Comparison of ENCODE assay signal across 12 mouse cellular contexts in the genomic region with DNA sequence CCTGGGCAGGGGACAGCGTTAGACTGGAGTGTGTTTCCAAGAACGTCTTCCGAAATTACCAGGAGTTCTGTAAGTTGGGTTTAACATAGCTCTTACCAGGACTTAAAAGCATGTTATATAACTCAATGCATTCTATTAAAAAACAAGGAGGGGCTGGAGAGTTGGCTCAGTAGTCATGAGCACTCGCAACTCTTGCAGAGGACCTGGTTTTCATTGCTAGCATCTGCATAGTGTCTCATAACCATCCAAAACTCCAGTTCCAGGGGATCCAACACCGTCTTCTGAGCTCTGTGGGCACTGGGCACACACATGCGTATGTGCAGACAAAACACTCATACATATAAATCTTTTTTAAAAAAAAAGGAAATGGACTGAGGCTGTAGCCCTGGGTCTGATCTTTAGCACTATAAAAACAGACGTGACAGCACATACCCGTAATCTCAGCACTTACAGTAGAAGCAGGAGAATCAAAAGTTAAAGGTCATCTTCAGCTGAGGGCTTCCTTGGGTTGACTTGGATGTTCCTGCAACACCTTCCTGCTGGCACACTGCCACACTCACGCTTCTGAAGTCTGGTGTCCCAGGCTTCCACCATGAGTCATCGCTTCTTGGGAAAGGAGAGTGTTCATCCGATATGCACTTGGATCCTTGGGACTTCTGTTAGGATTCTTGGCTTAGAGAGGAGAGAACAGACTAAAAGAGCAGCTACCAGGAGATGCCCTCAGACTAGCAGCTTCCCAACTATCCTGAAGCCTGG. TPM values are rescaled to one million over a fixed set of nuclear protein-coding genes. Genes with fewer than 3 reads are reported as not detected.
A peak's percentile ranks its signal among the peaks of the same experiment; 100 is the strongest.
DNase-seq lines count a peak whose midpoint lies in the region.
"Had no signal": no experiment of that assay in that cellular context is flagged by ENCODE, and none has a peak within 500 bp of the region (broad histone marks: within the 10 kb centered on the region; RNA-seq: fewer than 3 reads in every experiment).

No protein-coding gene starts in this region.

- peak; percentile 30 for DNase-seq in layer of hippocampus, adult 11-12 months (ENCODE audit: low spot score)
- no peak for DNase-seq in layer of hippocampus, adult 9-10 months (ENCODE audit: low spot score)
- peak; percentile 39 for DNase-seq in adrenal gland, postnatal 10 days
- DNase-seq in frontal cortex, postnatal 36 days (ENCODE audit: low spot score in 2 of 2) = peak; percentile 59 to 66
- DNase-seq in left cerebral cortex, postnatal 36 days (ENCODE audit: low spot score in 2 of 2) = peak; percentile 55 to 69
- DNase-seq in heart, postnatal 4 days = no peak
- no peak for DNase-seq in ovary, postnatal 14 days (ENCODE audit: low spot score)
- no peak for DNase-seq in thymus, postnatal 4 days
- DNase-seq: lung, postnatal 14 days; midbrain, embryonic 14.5 days; thymus, adult 18-20 months had no signal

- intact Hi-C loops in left cerebral cortex, postnatal 36 days (cut with DNase I) = no loop called here

RNA-seq across cellular contexts. Expression of a gene that starts 20.7 kb away (rescaled TPM):
- under 1 TPM; 0.36 to 0.55 TPM for total RNA-seq in adrenal gland, postnatal 10 days (2021)
- 1 to 10 TPM in 1 of 2 experiments, under 1 TPM in 1; 0.84 to 1.3 TPM for total RNA-seq in left cerebral cortex, postnatal 36 days (2021)
- total RNA-seq in heart, postnatal 4 days (2021) = 1 to 10 TPM in 1 of 2 experiments, under 1 TPM in 1; 0.98 to 1.1 TPM
- total RNA-seq: liver, adult 2 months had no signal

Comparison
In these comparisons a context has a peak if more than half of its experiments do, and no peak if none do; other contexts are left out.
1. DNase-seq: peak in layer of hippocampus, adult 11-12 months (single experiment), adrenal gland, postnatal 10 days (single experiment), frontal cortex, postnatal 36 days (2 of 2) and left cerebral cortex, postnatal 36 days (2 of 2); none in layer of hippocampus, adult 9-10 months (single experiment), heart, postnatal 4 days (single experiment), ovary, postnatal 14 days (single experiment) and thymus, postnatal 4 days (single experiment).